Comparison of ENCODE assay signal across 8 mouse cellular contexts in genomic region chr3:133544131-133544550, GRCm38 (mm10). TPM values are rescaled to one million over a fixed set of nuclear protein-coding genes. Genes with fewer than 3 reads are reported as not detected.
DNase-seq lines count a peak whose midpoint lies in the region.

No protein-coding gene starts in this region.

- DNase-seq in WW6 (ENCODE audit: low read depth, low spot score) = peak; percentile 62
- peak; percentile 62 to 83 for DNase-seq in cerebellum, postnatal 4 days (ENCODE audit: low spot score in 2 of 2)
- peak; percentile 73 to 79 for DNase-seq in gastrocnemius, adult 8-10 months (ENCODE audit: low spot score in 2 of 2)
- DNase-seq in induced T-regulatory cell, adult 2 months (ENCODE audit: low read depth) = peak; percentile 93
- DNase-seq in left cerebral cortex, adult 9 months (ENCODE audit: low spot score in 2 of 2) = peak; percentile 82 to 92
- peak; percentile 95 to 96 for DNase-seq in right cerebral cortex, postnatal 10 days (ENCODE audit: low spot score in 2 of 2)
- DNase-seq in urinary bladder, postnatal 14 days (ENCODE audit: low spot score) = peak; percentile 84

- peaks cover 6% of the 10 kb centered on the region for H3K36me3 ChIP-seq in megakaryocyte, embryonic 14.5 days (replicated peaks; ENCODE audit: low read length)

- peaks cover 41% of the 10 kb centered on the region for H3K4me1 ChIP-seq in megakaryocyte, embryonic 14.5 days

- no peaks in the 10 kb centered on the region for H3K27me3 ChIP-seq in megakaryocyte, embryonic 14.5 days (replicated peaks)

- peak overlapping the region; percentile 98 for H3K4me3 ChIP-seq in megakaryocyte, embryonic 14.5 days (replicated peaks)

- H3K9me3 ChIP-seq in megakaryocyte, embryonic 14.5 days = no peaks in the 10 kb centered on the region

RNA-seq across cellular contexts. Expression of gene Tet2, which starts 0.8 kb away (rescaled TPM):
- 10 to 100 TPM; 12.6 to 15.2 (median 14.7) TPM for total RNA-seq in gastrocnemius, adult 8-10 months (2022)
- polyA plus RNA-seq in megakaryocyte, embryonic 14.5 days (2012; ENCODE audit: insufficient read depth, low replicate concordance) = 1.8 TPM in 1 of 2 replicates, not detected in the other

Comparison
In these comparisons a context has a peak if more than half of its experiments do, and no peak if none do; other contexts are left out.
1. Peak in every context shown above with its lines: DNase-seq and H3K4me3 ChIP-seq.